Comparison of ENCODE assay signal across 22 mouse cellular contexts in the genomic region with DNA sequence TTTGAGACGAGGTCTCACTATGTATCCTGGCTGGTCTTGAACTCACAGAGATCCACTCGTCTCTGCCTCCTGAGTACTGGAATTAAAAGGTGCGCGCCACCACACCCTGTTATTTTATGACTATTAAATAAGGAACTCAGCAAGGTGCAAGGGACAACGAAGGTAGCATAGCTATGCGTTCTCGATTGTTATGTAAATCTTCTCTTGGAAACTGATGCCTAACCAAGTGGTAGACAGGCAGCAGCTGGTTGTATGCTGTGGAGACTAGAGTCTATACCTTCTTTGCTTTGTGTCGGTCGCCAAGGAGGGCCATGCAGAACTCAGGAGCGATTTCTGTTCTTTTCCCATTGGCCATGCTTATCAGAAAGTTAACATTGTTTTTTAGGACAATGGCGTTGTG. TPM values are rescaled to one million over a fixed set of nuclear protein-coding genes. Genes with fewer than 3 reads are reported as not detected.
DNase-seq lines count a peak whose midpoint lies in the region; ATAC-seq lines count a peak whose summit lies in the region.
"Had no signal": no experiment of that assay in that cellular context is flagged by ENCODE, and none has a peak within 500 bp of the region (broad histone marks: within the 10 kb centered on the region; RNA-seq: fewer than 3 reads in every experiment).

No protein-coding gene starts in this region.

- no peak for DNase-seq in hindbrain, embryonic 10.5 days (ENCODE audit: low spot score)
- peak; percentile 87 for DNase-seq in ES-CJ7 (ENCODE audit: low read depth, low spot score)
- DNase-seq in hindbrain, embryonic 11.5 days (ENCODE audit: low spot score), result no peak
- DNase-seq in thymus, postnatal 25 days, result no peak
- DNase-seq in spleen, adult 12 weeks (ENCODE audit: low spot score), result no peak
- DNase-seq in urinary bladder, postnatal 36 days (ENCODE audit: low spot score in 2 of 2), result no peak
- DNase-seq: adrenal gland, adult 8-10 months; B cell, adult 2 months; cerebellum, adult 11-12 months; gastrocnemius, postnatal 14 days; heart, postnatal 36 days; kidney, postnatal 25 days; layer of hippocampus, postnatal 36 days; lung, postnatal 10 days had no signal

- ATAC-seq in hindbrain, embryonic 16.5 days, result no peak
- no peak for ATAC-seq in hindbrain, embryonic 11.5 days (ENCODE audit: low FRiP score)
- no peak for ATAC-seq in midbrain, embryonic 15.5 days (replicated peaks)
- ATAC-seq: intestine, postnatal 0 days had no signal

- peak overlapping the region; percentile 87 for H3K27ac ChIP-seq in hindbrain, embryonic 10.5 days
- no peak overlapping the region for H3K27ac ChIP-seq in hindbrain, embryonic 16.5 days (ENCODE audit: low read depth, low read length)
- H3K27ac ChIP-seq in hindbrain, embryonic 11.5 days (ENCODE audit: low read depth, low read length), result peak overlapping the region; percentile 75
- H3K27ac ChIP-seq in midbrain, embryonic 15.5 days, result peak overlapping the region; percentile 31; the same call in 1 of the 2 replicates
- H3K27ac ChIP-seq: liver, embryonic 15.5 days had no signal

- WGBS in hindbrain, embryonic 10.5 days, result 80% methylated on average over 11 of the region's 11 CpGs
- WGBS in hindbrain, embryonic 16.5 days, result 62% methylated on average over 11 of the region's 11 CpGs
- 78% methylated on average over 11 of the region's 11 CpGs for WGBS in hindbrain, embryonic 11.5 days
- 64% methylated on average over 11 of the region's 11 CpGs for WGBS in midbrain, embryonic 15.5 days

- H3K4me3 ChIP-seq in hindbrain, embryonic 10.5 days, result no peak overlapping the region
- H3K4me3 ChIP-seq in hindbrain, embryonic 16.5 days (ENCODE audit: low read length), result no peak overlapping the region
- no peak overlapping the region for H3K4me3 ChIP-seq in hindbrain, embryonic 11.5 days (ENCODE audit: low read depth, low read length)
- H3K4me3 ChIP-seq in midbrain, embryonic 15.5 days, result no peak overlapping the region
- H3K4me3 ChIP-seq: heart, embryonic 12.5 days; liver, embryonic 15.5 days; megakaryocyte, embryonic 14.5 days; stomach, embryonic 15.5 days had no signal

- H3K36me3 ChIP-seq in hindbrain, embryonic 10.5 days, result no peaks in the 10 kb centered on the region
- H3K36me3 ChIP-seq in hindbrain, embryonic 16.5 days (ENCODE audit: control insufficient read depth, insufficient read depth, low read length), result no peaks in the 10 kb centered on the region
- H3K36me3 ChIP-seq in hindbrain, embryonic 11.5 days (ENCODE audit: control insufficient read depth, insufficient read depth, low read length), result no peaks in the 10 kb centered on the region
- no peaks in the 10 kb centered on the region for H3K36me3 ChIP-seq in midbrain, embryonic 15.5 days (replicated peaks)
- H3K36me3 ChIP-seq: G1E; heart, embryonic 12.5 days; liver, embryonic 15.5 days; stomach, embryonic 15.5 days had no signal

- no peaks in the 10 kb centered on the region for H3K9me3 ChIP-seq in hindbrain, embryonic 10.5 days
- H3K9me3 ChIP-seq in hindbrain, embryonic 16.5 days (ENCODE audit: control insufficient read depth, low read length), result no peaks in the 10 kb centered on the region
- H3K9me3 ChIP-seq in hindbrain, embryonic 11.5 days (ENCODE audit: control insufficient read depth, low read length), result no peaks in the 10 kb centered on the region
- no peaks in the 10 kb centered on the region for H3K9me3 ChIP-seq in midbrain, embryonic 15.5 days
- H3K9me3 ChIP-seq: G1E; heart, embryonic 12.5 days; liver, embryonic 15.5 days; megakaryocyte, embryonic 14.5 days; stomach, embryonic 15.5 days had no signal

- H3K27me3 ChIP-seq in hindbrain, embryonic 10.5 days (ENCODE audit: insufficient read depth, poor library complexity, severe bottlenecking), result peaks cover 14% of the 10 kb centered on the region; the same call in 1 of the 2 replicates
- H3K27me3 ChIP-seq in hindbrain, embryonic 16.5 days (replicated peaks; ENCODE audit: control insufficient read depth, insufficient read depth, low read length), result no peaks in the 10 kb centered on the region
- H3K27me3 ChIP-seq in hindbrain, embryonic 11.5 days (ENCODE audit: control insufficient read depth, insufficient read depth, low read length), result no peaks in the 10 kb centered on the region; the same call in none of the 2 replicates
- no peaks in the 10 kb centered on the region for H3K27me3 ChIP-seq in midbrain, embryonic 15.5 days (replicated peaks)
- H3K27me3 ChIP-seq: stomach, embryonic 15.5 days had no signal

- peaks cover 70% of the 10 kb centered on the region for H3K4me1 ChIP-seq in hindbrain, embryonic 10.5 days (replicated peaks)
- peaks cover 29% of the 10 kb centered on the region for H3K4me1 ChIP-seq in hindbrain, embryonic 16.5 days (ENCODE audit: control insufficient read depth, insufficient read depth, low read depth, low read length)
- peaks cover 21% of the 10 kb centered on the region for H3K4me1 ChIP-seq in hindbrain, embryonic 11.5 days (replicated peaks; ENCODE audit: control insufficient read depth, insufficient read depth, low read length)
- peaks cover 46% of the 10 kb centered on the region for H3K4me1 ChIP-seq in midbrain, embryonic 15.5 days
- H3K4me1 ChIP-seq: megakaryocyte, embryonic 14.5 days had no signal

- H3K4me2 ChIP-seq in hindbrain, embryonic 16.5 days (ENCODE audit: low read length), result no peak overlapping the region
- H3K4me2 ChIP-seq in hindbrain, embryonic 11.5 days (replicated peaks; ENCODE audit: low read depth, low read length), result no peak overlapping the region
- H3K4me2 ChIP-seq in midbrain, embryonic 15.5 days, result no peak overlapping the region
- H3K4me2 ChIP-seq: heart, embryonic 12.5 days; liver, embryonic 15.5 days; stomach, embryonic 15.5 days had no signal

- no peak overlapping the region for H3K9ac ChIP-seq in hindbrain, embryonic 16.5 days (ENCODE audit: low read depth, low read length)
- peak overlapping the region; percentile 44; the same call in 1 of the 2 replicates for H3K9ac ChIP-seq in hindbrain, embryonic 11.5 days (ENCODE audit: low read depth, low read length)
- H3K9ac ChIP-seq in midbrain, embryonic 15.5 days, result no peak overlapping the region
- H3K9ac ChIP-seq: heart, embryonic 12.5 days; liver, embryonic 15.5 days; stomach, embryonic 15.5 days had no signal

RNA-seq across cellular contexts. Expression of gene Plekha6, which starts 45.0 kb away (rescaled TPM):
- polyA plus RNA-seq in hindbrain, embryonic 10.5 days (2016; fragmentation: Nextera tagmentation; extraction: Ambion mirVana), result 8.8 and 17.4 TPM in 2 replicates
- polyA plus RNA-seq in hindbrain, embryonic 16.5 days (2015; fragmentation: Nextera tagmentation; extraction: Ambion mirVana), result 15.0 TPM in 2 replicates
- polyA plus RNA-seq in hindbrain, embryonic 11.5 days (2014; fragmentation: Nextera tagmentation; extraction: Ambion mirVana), result 14.6 and 22.1 TPM in 2 replicates
- 21.4 and 23.4 TPM in 2 replicates for polyA plus RNA-seq in midbrain, embryonic 15.5 days (2015; fragmentation: Nextera tagmentation; extraction: Ambion mirVana)
